Mouse (Mus musculus) liver, postnatal 0 days (tissue): ENCODE measurements around the gene Pcnx2. TPM values are rescaled to one million over a fixed set of nuclear protein-coding genes. Genes with fewer than 3 reads are reported as not detected.

Experiments used
- ATAC-seq: fragments of 200-750 bp; cut with Nextera tagmentation; 2 replicates; pipeline ENCODE4 v1.8.0; 2017; ENCODE audit warnings: mild to moderate bottlenecking, moderate library complexity
- DNase-seq: peaks from one replicate; pipeline ENCODE4 v3.0.0-alpha.2; 2016
- H3K27ac ChIP-seq: fragments of 300-500 bp; sonication (generic); 2 replicates; pipeline ENCODE4 v1.5.1; 2014; ENCODE audit warnings: antibody characterized with exemption, moderate library complexity, mild to moderate bottlenecking, low read depth
- H3K27me3 ChIP-seq: fragments of 300-500 bp; sonication (generic); 2 replicates; pipeline ENCODE4 v1.6.1; 2014; ENCODE audit warnings: low read length, control low read depth, mixed read lengths; ENCODE audit not compliant: insufficient read depth
- H3K36me3 ChIP-seq: fragments of 300-500 bp; sonication (generic); replicated peaks from 2 replicates; pipeline ENCODE4 v1.6.1; 2014; ENCODE audit warnings: mild to moderate bottlenecking, control low read depth, low read length, moderate library complexity, mixed read lengths; ENCODE audit not compliant: insufficient read depth
- H3K4me1 ChIP-seq: fragments of 300-500 bp; sonication (generic); 2 replicates; pipeline ENCODE4 v1.6.1; 2014; ENCODE audit warnings: antibody characterized with exemption, mild to moderate bottlenecking, control low read depth; ENCODE audit not compliant: insufficient read depth
- H3K4me2 ChIP-seq: fragments of 300-500 bp; sonication (generic); 2 replicates; pipeline ENCODE4 v1.6.1; 2014; ENCODE audit warnings: low read depth, mild to moderate bottlenecking, low read length, moderate library complexity, mixed read lengths
- H3K4me3 ChIP-seq: fragments of 300-500 bp; sonication (generic); 2 replicates; pipeline ENCODE4 v1.5.1; 2014; ENCODE audit warnings: low read depth, low read length
- H3K9ac ChIP-seq: fragments of 300-500 bp; sonication (generic); replicated peaks from 2 replicates; pipeline ENCODE4 v1.6.1; 2014; ENCODE audit warnings: mild to moderate bottlenecking, moderate library complexity
- H3K9me3 ChIP-seq: fragments of 300-500 bp; sonication (generic); 2 replicates; pipeline ENCODE4 v1.6.1; 2016; ENCODE audit warnings: mild to moderate bottlenecking, control low read depth, low read length, mixed read lengths
- CTCF ChIP-seq: sonication (generic); IDR thresholded peaks from 2 replicates; pipeline ENCODE4 v1.5.1; 2016; ENCODE audit warnings: antibody characterized with exemption, low read depth
- EP300 ChIP-seq: IDR thresholded peaks from 2 replicates; pipeline ENCODE4 v1.6.1; 2016; ENCODE audit warnings: antibody characterized with exemption, low read depth, mild to moderate bottlenecking
- WGBS: fragments of 180-500 bp; shearing (Covaris S2); extraction: QIAGEN DNeasy Blood & Tissue Kit; methylation state at CpG from one replicate; pipeline ENCODE4 v1.1.7; 2014; ENCODE audit not compliant: insufficient replicate concordance; 5-methylcytosine and 5-hydroxymethylcytosine counted together
- polyA plus RNA-seq: library from polyadenylated mRNA; unstranded; fragments of >200 nt; fragmentation: Nextera tagmentation; extraction: Ambion mirVana; gene quantifications from 2 replicates; pipeline ENCODE4 v1.2.1, GENCODE M21; 2015

Gene Pcnx2
- polyA plus RNA-seq, 1 experiment from 2014 or later = 0.04 TPM

DNA sequence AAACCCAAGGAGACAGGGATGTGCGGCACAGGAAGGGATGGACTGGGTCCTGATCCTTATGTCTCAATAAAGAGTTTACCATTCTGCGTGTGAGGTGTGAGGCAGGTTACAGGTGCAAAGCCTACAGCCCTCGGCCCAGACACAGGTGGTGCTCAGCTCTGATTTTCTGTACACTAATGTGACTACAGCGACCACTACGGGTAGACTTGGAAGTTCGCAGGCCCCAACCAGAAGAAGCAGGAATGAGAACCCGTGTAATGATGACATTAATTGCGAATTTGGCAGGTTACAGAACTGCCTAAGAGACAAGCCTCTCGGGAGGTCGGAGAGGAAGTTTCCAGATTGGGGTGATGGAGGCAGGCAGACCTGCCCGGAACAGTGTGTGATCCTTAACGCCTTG lies 32.0 kb downstream of the Pcnx2 start:
- WGBS = 74% methylated on average over 12 of the region's 12 CpGs
- H3K27me3 ChIP-seq = no peaks in the 10 kb centered on the region
- no peaks in the 10 kb centered on the region for H3K36me3 ChIP-seq
- no peak overlapping the region for H3K9ac ChIP-seq
- no peak overlapping the region for H3K4me2 ChIP-seq
- no peak overlapping the region for H3K27ac ChIP-seq
- no peak for ATAC-seq
- DNase-seq = no peak
- H3K4me1 ChIP-seq = no peaks in the 10 kb centered on the region
- TF ChIP-seq EP300 (no peak), CTCF (no peak; the same call in 1 of the 2 replicates)
- H3K4me3 ChIP-seq = no peak overlapping the region
- H3K9me3 ChIP-seq = no peaks in the 10 kb centered on the region

GRCm38 (mm10) chr8:125857251-125857650 lies 40.9 kb downstream of the Pcnx2 start:
- ATAC-seq = no peak
- TF ChIP-seq EP300 (no peak), CTCF (no peak)
- 56% methylated on average over 6 of the region's 6 CpGs for WGBS

GRCm38 (mm10) chr8:125856160-125856559 lies 42.0 kb downstream of the Pcnx2 start:
- DNase-seq (no peak), ATAC-seq (no peak)
- H3K27ac ChIP-seq = no peak overlapping the region
- 0 out of 2 replicates have a peak, but pooled peaks cover 3% of the 10 kb centered on the region for H3K4me1 ChIP-seq
- H3K4me2 ChIP-seq = no peak overlapping the region
- no peaks in the 10 kb centered on the region for H3K36me3 ChIP-seq
- H3K27me3 ChIP-seq = no peaks in the 10 kb centered on the region
- 84% methylated on average over 4 of the region's 4 CpGs for WGBS
- TF ChIP-seq EP300 (no peak), CTCF (no peak)
- H3K4me3 ChIP-seq = no peak overlapping the region
- no peak overlapping the region for H3K9ac ChIP-seq
- H3K9me3 ChIP-seq = no peaks in the 10 kb centered on the region

More at GRCm38 (mm10) chr8:125857251-125857650, 40.9 kb downstream of the Pcnx2 start:
- H3K9me3 ChIP-seq = no peaks in the 10 kb centered on the region
- no peak overlapping the region for H3K27ac ChIP-seq
- H3K4me2 ChIP-seq = no peak overlapping the region
- H3K4me1 ChIP-seq = no peaks in the 10 kb centered on the region
- H3K4me3 ChIP-seq = no peak overlapping the region
- H3K27me3 ChIP-seq = no peaks in the 10 kb centered on the region
- no peak for DNase-seq
- H3K36me3 ChIP-seq = no peaks in the 10 kb centered on the region
- no peak overlapping the region for H3K9ac ChIP-seq

GRCm38 (mm10) chr8:125854379-125854778 lies 43.7 kb downstream of the Pcnx2 start:
- Histone ChIP-seq H3K4me1 (0 out of 2 replicates have a peak, but pooled peaks cover 3% of the 10 kb centered on the region), H3K4me3 (no peak overlapping the region), H3K9me3 (no peaks in the 10 kb centered on the region), H3K4me2 (no peak overlapping the region), H3K36me3 (no peaks in the 10 kb centered on the region), H3K27me3 (no peaks in the 10 kb centered on the region), H3K27ac (no peak overlapping the region), H3K9ac (no peak overlapping the region)
- WGBS = 72% methylated on average over 7 of the region's 7 CpGs
- ATAC-seq = no peak
- TF ChIP-seq EP300 (no peak), CTCF (no peak)
- no peak for DNase-seq

- H3K4me2 ChIP-seq = no peak overlapping the region
- H3K4me1 ChIP-seq = 0 out of 2 replicates have a peak, but pooled peaks cover 3% of the 10 kb centered on the region
- no peaks in the 10 kb centered on the region for H3K27me3 ChIP-seq
- TF ChIP-seq EP300 = no peak
- no peak for TF ChIP-seq CTCF
- WGBS = 25% methylated on average over 5 of the region's 5 CpGs
- DNase-seq (no peak), ATAC-seq (no peak)
- no peak overlapping the region for H3K27ac ChIP-seq
- no peak overlapping the region for H3K4me3 ChIP-seq
- H3K9ac ChIP-seq = no peak overlapping the region
- H3K36me3 ChIP-seq = no peaks in the 10 kb centered on the region
- no peaks in the 10 kb centered on the region for H3K9me3 ChIP-seq
Measured at GRCm38 (mm10) chr8:125853300-125853699, 44.8 kb downstream of the Pcnx2 start.

- Histone ChIP-seq H3K27me3 (no peaks in the 10 kb centered on the region), H3K27ac (no peak overlapping the region), H3K4me1 (0 out of 2 replicates have a peak, but pooled peaks cover 3% of the 10 kb centered on the region), H3K4me2 (no peak overlapping the region), H3K36me3 (no peaks in the 10 kb centered on the region), H3K9me3 (no peaks in the 10 kb centered on the region), H3K4me3 (no peak overlapping the region), H3K9ac (no peak overlapping the region)
- ATAC-seq (no peak), DNase-seq (no peak)
- TF ChIP-seq CTCF = no peak
- no peak for TF ChIP-seq EP300
- WGBS = 51% methylated on average over 4 of the region's 4 CpGs
Measured at GRCm38 (mm10) chr8:125849181-125849580, 48.9 kb downstream of the Pcnx2 start.

DNA sequence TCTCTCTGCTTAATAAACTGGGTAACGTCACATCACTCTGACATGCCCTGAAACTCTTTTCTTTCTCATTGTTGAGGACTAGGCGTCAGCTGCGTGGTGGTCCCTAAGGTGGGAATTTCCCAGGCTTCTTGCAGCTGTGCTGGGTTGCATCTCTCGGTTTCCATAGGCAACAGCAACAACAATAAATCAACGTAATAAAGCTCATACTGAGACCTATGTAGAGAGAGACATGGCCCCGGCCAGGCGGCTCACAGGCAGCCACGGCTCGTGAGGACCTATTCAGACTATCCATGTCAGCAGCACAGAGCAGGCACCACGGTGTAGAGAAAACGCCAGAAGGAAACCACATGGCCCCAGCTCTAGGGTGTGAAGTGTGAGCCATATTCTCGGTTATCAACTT lies 50.3 kb downstream of the Pcnx2 start:
- Histone ChIP-seq H3K9ac (no peak overlapping the region), H3K27me3 (no peaks in the 10 kb centered on the region), H3K4me2 (no peak overlapping the region), H3K4me3 (no peak overlapping the region), H3K27ac (no peak overlapping the region), H3K9me3 (no peaks in the 10 kb centered on the region), H3K4me1 (0 out of 2 replicates have a peak, but pooled peaks cover 3% of the 10 kb centered on the region), H3K36me3 (no peaks in the 10 kb centered on the region)
- 71% methylated on average over 12 of the region's 12 CpGs for WGBS
- ATAC-seq (no peak), DNase-seq (no peak)
- TF ChIP-seq CTCF (no peak), EP300 (no peak)
